In genomic region chr15:102005290-102005689, GRCm38 (mm10) we compare ENCODE assay signal across 20 mouse cellular contexts. TPM values are rescaled to one million over a fixed set of nuclear protein-coding genes. Genes with fewer than 3 reads are reported as not detected.
A peak's percentile ranks its signal among the peaks of the same experiment; 100 is the strongest.
DNase-seq lines count a peak whose midpoint lies in the region; ATAC-seq lines count a peak whose summit lies in the region.
"Had no signal": no experiment of that assay in that cellular context is flagged by ENCODE, and none has a peak within 500 bp of the region (broad histone marks: within the 10 kb centered on the region; RNA-seq: fewer than 3 reads in every experiment).

No protein-coding gene starts in this region.

- no peaks in the 10 kb centered on the region for H3K36me3 ChIP-seq in midbrain, embryonic 11.5 days (ENCODE audit: control insufficient read depth, insufficient read depth, low read length)
- no peaks in the 10 kb centered on the region for H3K36me3 ChIP-seq in midbrain, embryonic 14.5 days (ENCODE audit: control insufficient read depth, insufficient read depth, low read length)
- no peaks in the 10 kb centered on the region for H3K36me3 ChIP-seq in embryonic facial prominence, embryonic 10.5 days (replicated peaks)
- H3K36me3 ChIP-seq: limb, embryonic 15.5 days had no signal

- 44% methylated on average over 4 of the region's 4 CpGs for WGBS in midbrain, embryonic 11.5 days
- WGBS in midbrain, embryonic 14.5 days, result 48% methylated on average over 4 of the region's 4 CpGs
- WGBS in embryonic facial prominence, embryonic 10.5 days, result 31% methylated on average over 4 of the region's 4 CpGs

- H3K9me3 ChIP-seq in midbrain, embryonic 11.5 days (ENCODE audit: control insufficient read depth, low read length), result no peaks in the 10 kb centered on the region
- H3K9me3 ChIP-seq in midbrain, embryonic 14.5 days (ENCODE audit: control insufficient read depth, low read length), result no peaks in the 10 kb centered on the region
- H3K9me3 ChIP-seq in embryonic facial prominence, embryonic 10.5 days, result no peaks in the 10 kb centered on the region
- H3K9me3 ChIP-seq: limb, embryonic 15.5 days had no signal

- no peak overlapping the region for H3K4me2 ChIP-seq in midbrain, embryonic 11.5 days
- H3K4me2 ChIP-seq in midbrain, embryonic 14.5 days (ENCODE audit: low read length), result no peak overlapping the region
- H3K4me2 ChIP-seq: limb, embryonic 15.5 days had no signal

- intact Hi-C loops in left cerebral cortex, postnatal 14 days (cut with DNase I), result no loop called here

- DNase-seq in adrenal gland, adult (ENCODE audit: inconsistent age in 2 of 2, low spot score in 1 of 2), result peak; percentile 72 to 77
- no peak for DNase-seq in adrenal gland, postnatal 4 days (ENCODE audit: low spot score in 2 of 2)
- peak; percentile 81 for DNase-seq in midbrain, embryonic 11.5 days (ENCODE audit: low spot score, missing footprints)
- no peak for DNase-seq in midbrain, embryonic 14.5 days
- no peak for DNase-seq in embryonic facial prominence, embryonic 10.5 days (ENCODE audit: low spot score)
- no peak for DNase-seq in left cerebral cortex, postnatal 14 days (ENCODE audit: low spot score in 2 of 2)
- DNase-seq in cerebellum, adult 9-10 months, result no peak
- no peak for DNase-seq in layer of hippocampus, adult 11-12 months (ENCODE audit: low spot score)
- DNase-seq: forebrain, postnatal 0 days; kidney, postnatal 25 days; thymus, postnatal 36 days had no signal

- H3K4me1 ChIP-seq in midbrain, embryonic 11.5 days (ENCODE audit: control insufficient read depth, insufficient read depth, low read length), result no peaks in the 10 kb centered on the region; the same call in 1 of the 2 replicates
- H3K4me1 ChIP-seq in midbrain, embryonic 14.5 days (ENCODE audit: control insufficient read depth, insufficient read depth, low read length), result no peaks in the 10 kb centered on the region
- peaks cover 61% of the 10 kb centered on the region for H3K4me1 ChIP-seq in embryonic facial prominence, embryonic 10.5 days

- no peak overlapping the region for H3K9ac ChIP-seq in midbrain, embryonic 11.5 days (ENCODE audit: low read length)
- no peak overlapping the region for H3K9ac ChIP-seq in midbrain, embryonic 14.5 days (replicated peaks; ENCODE audit: low read length)
- H3K9ac ChIP-seq: forebrain, postnatal 0 days; limb, embryonic 15.5 days had no signal

- H3K27ac ChIP-seq in midbrain, embryonic 11.5 days (ENCODE audit: low read depth, low read length), result no peak overlapping the region
- no peak overlapping the region for H3K27ac ChIP-seq in midbrain, embryonic 14.5 days (replicated peaks; ENCODE audit: low read depth, low read length)
- H3K27ac ChIP-seq in embryonic facial prominence, embryonic 10.5 days (replicated peaks), result peak overlapping the region; percentile 10; the same call in 1 of the 2 replicates
- H3K27ac ChIP-seq: hindbrain, postnatal 0 days; limb, embryonic 15.5 days; macrophage had no signal

- no peak for ATAC-seq in midbrain, embryonic 11.5 days (ENCODE audit: low FRiP score)
- ATAC-seq in midbrain, embryonic 14.5 days (ENCODE audit: low FRiP score, low TSS enrichment), result no peak
- ATAC-seq: forebrain, postnatal 0 days; hindbrain, postnatal 0 days had no signal

- peaks cover 43% of the 10 kb centered on the region for H3K27me3 ChIP-seq in midbrain, embryonic 11.5 days (ENCODE audit: control insufficient read depth, insufficient read depth, low read length)
- peaks cover 41% of the 10 kb centered on the region for H3K27me3 ChIP-seq in midbrain, embryonic 14.5 days (ENCODE audit: control insufficient read depth, insufficient read depth, low read length)
- peaks cover 87% of the 10 kb centered on the region for H3K27me3 ChIP-seq in embryonic facial prominence, embryonic 10.5 days (replicated peaks; ENCODE audit: low read depth, poor library complexity, severe bottlenecking)

- H3K4me3 ChIP-seq in midbrain, embryonic 11.5 days (ENCODE audit: low read depth, low read length), result no peak overlapping the region
- no peak overlapping the region for H3K4me3 ChIP-seq in midbrain, embryonic 14.5 days (replicated peaks; ENCODE audit: low read depth, low read length)
- no peak overlapping the region for H3K4me3 ChIP-seq in embryonic facial prominence, embryonic 10.5 days
- H3K4me3 ChIP-seq: limb, embryonic 15.5 days had no signal

RNA-seq across cellular contexts. Expression of gene Krt8, which starts 1.0 kb away (rescaled TPM):
- total RNA-seq in adrenal gland, postnatal 4 days (2021), result 10 to 100 TPM; 18.8 TPM
- 9.2 and 10.2 TPM in 2 replicates for polyA plus RNA-seq in midbrain, embryonic 11.5 days (2014; fragmentation: Nextera tagmentation; extraction: Ambion mirVana)
- polyA plus RNA-seq in midbrain, embryonic 14.5 days (2014; fragmentation: Nextera tagmentation; extraction: Ambion mirVana), result 0.15 and 0.59 TPM in 2 replicates
- polyA plus RNA-seq in embryonic facial prominence, embryonic 10.5 days (2016; fragmentation: Nextera tagmentation; extraction: Ambion mirVana), result 86.3 and 91.9 TPM in 2 replicates
- total RNA-seq in left cerebral cortex, postnatal 14 days (2021), result not detected
- total RNA-seq: common myeloid progenitor, adult 5-6 weeks; left cerebral cortex, adult 18-20 months had no signal
- polyA plus RNA-seq: macrophage had no signal

RNA-seq across cellular contexts. Expression of gene Krt18, which starts 22.7 kb away (rescaled TPM):
- total RNA-seq in adrenal gland, postnatal 4 days (2021), result 10 to 100 TPM; 17.3 to 22.9 TPM
- 5.0 and 5.6 TPM in 2 replicates for polyA plus RNA-seq in midbrain, embryonic 11.5 days (2014; fragmentation: Nextera tagmentation; extraction: Ambion mirVana)
- 0.35 and 1.3 TPM in 2 replicates for polyA plus RNA-seq in midbrain, embryonic 14.5 days (2014; fragmentation: Nextera tagmentation; extraction: Ambion mirVana)
- 95.2 and 101 TPM in 2 replicates for polyA plus RNA-seq in embryonic facial prominence, embryonic 10.5 days (2016; fragmentation: Nextera tagmentation; extraction: Ambion mirVana)
- total RNA-seq in left cerebral cortex, postnatal 14 days (2021), result under 1 TPM; 0.24 to 0.85 TPM
- polyA plus RNA-seq: macrophage had no signal

RNA-seq across cellular contexts. Expression of gene Krt78, which starts 51.2 kb away (rescaled TPM):
- not detected for total RNA-seq in adrenal gland, postnatal 4 days (2021)
- not detected in 2 replicates for polyA plus RNA-seq in midbrain, embryonic 11.5 days (2014; fragmentation: Nextera tagmentation; extraction: Ambion mirVana)
- polyA plus RNA-seq in midbrain, embryonic 14.5 days (2014; fragmentation: Nextera tagmentation; extraction: Ambion mirVana), result not detected in 2 replicates
- polyA plus RNA-seq in embryonic facial prominence, embryonic 10.5 days (2016; fragmentation: Nextera tagmentation; extraction: Ambion mirVana), result not detected in 2 replicates
- not detected for total RNA-seq in left cerebral cortex, postnatal 14 days (2021)
- total RNA-seq: common myeloid progenitor, adult 5-6 weeks; forebrain, postnatal 0 days; gastrocnemius, postnatal 4 days; hindbrain, postnatal 0 days; left cerebral cortex, adult 18-20 months had no signal
- polyA plus RNA-seq: forebrain, postnatal 0 days; heart, postnatal 0 days; hindbrain, postnatal 0 days; macrophage; midbrain, postnatal 0 days; neural tube, embryonic 14.5 days had no signal

Comparison
In these comparisons a context has a peak if more than half of its experiments do, and no peak if none do; other contexts are left out.
1. DNase-seq: peak in adrenal gland, adult (2 of 2) and midbrain, embryonic 11.5 days (single experiment); none in adrenal gland, postnatal 4 days (0 of 2), midbrain, embryonic 14.5 days (single experiment), embryonic facial prominence, embryonic 10.5 days (single experiment), left cerebral cortex, postnatal 14 days (0 of 2), cerebellum, adult 9-10 months (single experiment) and layer of hippocampus, adult 11-12 months (single experiment).
2. RNA of gene Krt18, which starts 22.7 kb away (polyA plus RNA-seq): 95.2 to 101 TPM in embryonic facial prominence, embryonic 10.5 days; 5.0 to 5.6 TPM in midbrain, embryonic 11.5 days and 0.35 to 1.3 TPM in midbrain, embryonic 14.5 days; every median in the first group is over 10 times any median in the second.